Mouse (Mus musculus) ES-E14 (cell line): Measurements from ENCODE around the gene Smyd3.

Experiments
- CHD2 ChIP-seq: IDR thresholded peaks from 2 replicates; pipeline ENCODE4 v1.6.1; 2014; ENCODE audit warnings: mild to moderate bottlenecking, low read depth, low read length, inconsistent platforms
- ZC3H11A ChIP-seq: IDR thresholded peaks from 2 replicates; pipeline ENCODE4 v1.6.1; 2012; ENCODE audit warnings: low read depth, mild to moderate bottlenecking, inconsistent platforms, low read length, borderline replicate concordance
- ZNF384 ChIP-seq: IDR thresholded peaks from 2 replicates; pipeline ENCODE4 v1.6.1; 2012; ENCODE audit warnings: low read depth, low read length, inconsistent platforms

DNA sequence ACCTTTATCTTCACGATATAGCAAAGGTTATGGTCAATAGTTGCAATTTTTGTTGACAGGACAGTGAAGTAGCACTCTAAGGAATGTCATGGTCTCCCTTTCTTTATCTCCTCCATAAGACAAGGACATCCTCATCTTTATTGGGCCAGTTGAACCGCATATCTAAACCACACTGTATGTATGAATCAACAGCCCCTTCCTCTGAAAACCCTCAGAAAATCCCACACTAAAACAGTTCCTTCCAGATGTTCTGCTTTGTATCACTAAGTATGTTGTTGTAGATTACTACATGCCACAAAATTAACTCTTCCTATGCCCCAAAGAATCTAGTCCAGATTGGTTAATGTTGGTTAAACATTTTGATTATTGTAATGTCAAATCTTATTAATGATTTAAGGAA is 160.7 kb downstream of the Smyd3 start:
- no peak for TF ChIP-seq ZNF384
- TF ChIP-seq CHD2 = no peak
- no peak for TF ChIP-seq ZC3H11A
